Comparison of ENCODE assay signal across 8 mouse cellular contexts in genomic region chr10:53595744-53596676, GRCm38 (mm10). TPM values are rescaled to one million over a fixed set of nuclear protein-coding genes. Genes with fewer than 3 reads are reported as not detected.
A peak's percentile ranks its signal among the peaks of the same experiment; 100 is the strongest.
DNase-seq lines count a peak whose midpoint lies in the region; ATAC-seq and TF ChIP-seq lines count a peak whose summit lies in the region.

No protein-coding gene starts in this region.

- DNase-seq in lung, embryonic 14.5 days, result peak; percentile 50
- no peak for DNase-seq in lung, postnatal 14 days
- peak; percentile 65 for DNase-seq in NIH3T3 (ENCODE audit: low read depth)
- peak; percentile 28 for DNase-seq in embryo, embryonic 11 days
- DNase-seq in liver, postnatal 0 days, result no peak
- DNase-seq in stomach, postnatal 0 days (ENCODE audit: low spot score), result no peak
- no peak for DNase-seq in spleen, adult 12 weeks (ENCODE audit: low spot score)

- peak overlapping the region; percentile 71 for H3K9ac ChIP-seq in lung, embryonic 14.5 days
- peak overlapping the region; percentile 56 for H3K9ac ChIP-seq in liver, postnatal 0 days (replicated peaks)
- H3K9ac ChIP-seq in stomach, postnatal 0 days (ENCODE audit: low read length), result peak overlapping the region; percentile 80

- H3K4me1 ChIP-seq in lung, embryonic 14.5 days (ENCODE audit: insufficient read depth), result peaks cover 9% of the 10 kb centered on the region
- peaks cover 19% of the 10 kb centered on the region for H3K4me1 ChIP-seq in liver, postnatal 0 days (ENCODE audit: insufficient read depth)
- H3K4me1 ChIP-seq in stomach, postnatal 0 days (replicated peaks; ENCODE audit: control insufficient read depth, insufficient read depth), result peaks cover 5% of the 10 kb centered on the region; the same call in 1 of the 2 replicates

- H3K36me3 ChIP-seq in lung, embryonic 14.5 days (ENCODE audit: insufficient read depth), result peaks cover 19% of the 10 kb centered on the region
- H3K36me3 ChIP-seq in liver, postnatal 0 days (replicated peaks; ENCODE audit: insufficient read depth, low read length), result no peaks in the 10 kb centered on the region; the same call in 1 of the 2 replicates
- H3K36me3 ChIP-seq in stomach, postnatal 0 days (ENCODE audit: control insufficient read depth, insufficient read depth, low read length), result no peaks in the 10 kb centered on the region

- 0 out of 2 replicates have a peak, but pooled peaks have one; percentile 26 for TF ChIP-seq EP300 in liver, postnatal 0 days (IDR thresholded peaks at IDR 0.05; ENCODE audit: low read depth)
- TF ChIP-seq EP300 in stomach, postnatal 0 days (optimal IDR thresholded peaks at IDR 0.05), result peak; percentile 83

- peak overlapping the region; percentile 98 for H3K27ac ChIP-seq in lung, embryonic 14.5 days (ENCODE audit: low read depth)
- peak overlapping the region; percentile 75 for H3K27ac ChIP-seq in liver, postnatal 0 days (ENCODE audit: low read depth)
- H3K27ac ChIP-seq in stomach, postnatal 0 days (replicated peaks), result peak overlapping the region; percentile 97

- no peaks in the 10 kb centered on the region for H3K9me3 ChIP-seq in lung, embryonic 14.5 days (ENCODE audit: low read depth, low read length)
- H3K9me3 ChIP-seq in liver, postnatal 0 days (ENCODE audit: low read length), result no peaks in the 10 kb centered on the region
- no peaks in the 10 kb centered on the region for H3K9me3 ChIP-seq in stomach, postnatal 0 days (ENCODE audit: control insufficient read depth, low read length)

- peak overlapping the region; percentile 92 for H3K4me3 ChIP-seq in lung, embryonic 14.5 days (ENCODE audit: low read depth, low read length)
- peak overlapping the region; percentile 78 for H3K4me3 ChIP-seq in liver, postnatal 0 days (ENCODE audit: low read depth, low read length)
- peak overlapping the region; percentile 55 for H3K4me3 ChIP-seq in stomach, postnatal 0 days (ENCODE audit: low read depth, low read length)

- no peak for TF ChIP-seq CTCF in lung, embryonic 14.5 days (IDR thresholded peaks at IDR 0.05; ENCODE audit: low read depth)
- no peak for TF ChIP-seq CTCF in liver, postnatal 0 days (IDR thresholded peaks at IDR 0.05; ENCODE audit: low read depth)
- no peak for TF ChIP-seq CTCF in stomach, postnatal 0 days (IDR thresholded peaks at IDR 0.05; ENCODE audit: low read depth)

- WGBS in lung, embryonic 14.5 days, result 3% methylated on average over 26 of the region's 27 CpGs
- 5% methylated on average over 27 of the region's 27 CpGs for WGBS in liver, postnatal 0 days (ENCODE audit: insufficient replicate concordance)
- 3% methylated on average over 25 of the region's 27 CpGs for WGBS in stomach, postnatal 0 days

- peak; percentile 94 for ATAC-seq in lung, embryonic 14.5 days (ENCODE audit: insufficient read depth)
- peak; percentile 63 to 70 for ATAC-seq in hematopoietic stem cell, adult 5-6 weeks (replicated peaks in 1 of 2; ENCODE audit: insufficient read depth in 1 of 2, low FRiP score in 2 of 2, low TSS enrichment in 1 of 2, low read depth in 1 of 2, poor library complexity in 2 of 2, severe bottlenecking in 2 of 2)
- no peak for ATAC-seq in liver, postnatal 0 days
- ATAC-seq in stomach, postnatal 0 days (ENCODE audit: low FRiP score, low TSS enrichment), result no peak; the same call in none of the 2 replicates

- peak overlapping the region; percentile 79 for H3K4me2 ChIP-seq in lung, embryonic 14.5 days
- H3K4me2 ChIP-seq in liver, postnatal 0 days (ENCODE audit: low read depth, low read length), result peak overlapping the region; percentile 86
- peak overlapping the region; percentile 67 for H3K4me2 ChIP-seq in stomach, postnatal 0 days (replicated peaks; ENCODE audit: low read depth)

- H3K27me3 ChIP-seq in lung, embryonic 14.5 days (ENCODE audit: insufficient read depth, low read length), result no peaks in the 10 kb centered on the region
- no peaks in the 10 kb centered on the region for H3K27me3 ChIP-seq in liver, postnatal 0 days (ENCODE audit: insufficient read depth, low read length)
- no peaks in the 10 kb centered on the region for H3K27me3 ChIP-seq in stomach, postnatal 0 days (ENCODE audit: control insufficient read depth, insufficient read depth, low read length)

RNA-seq across cellular contexts. Expression of gene Asf1a, which starts 0.5 kb away (rescaled TPM):
- 139 and 140 TPM in 2 replicates for polyA plus RNA-seq in lung, embryonic 14.5 days (2014; fragmentation: Nextera tagmentation; extraction: Ambion mirVana)
- 71.5 and 99.9 TPM in 2 replicates for total RNA-seq in hematopoietic stem cell, adult 5-6 weeks (2017)
- polyA plus RNA-seq in liver, postnatal 0 days (2015; fragmentation: Nextera tagmentation; extraction: Ambion mirVana), result 49.7 and 51.8 TPM in 2 replicates
- polyA plus RNA-seq in stomach, postnatal 0 days (2015; fragmentation: Nextera tagmentation; extraction: Ambion mirVana), result 69.2 and 70.3 TPM in 2 replicates

RNA-seq across cellular contexts. Expression of gene Mcm9, which starts 34.2 kb away (rescaled TPM):
- 13.5 and 15.7 TPM in 2 replicates for polyA plus RNA-seq in lung, embryonic 14.5 days (2014; fragmentation: Nextera tagmentation; extraction: Ambion mirVana)
- 25.4 and 54.6 TPM in 2 replicates for total RNA-seq in hematopoietic stem cell, adult 5-6 weeks (2017)
- polyA plus RNA-seq in liver, postnatal 0 days (2015; fragmentation: Nextera tagmentation; extraction: Ambion mirVana), result 2.7 and 3.0 TPM in 2 replicates
- 5.0 and 5.1 TPM in 2 replicates for polyA plus RNA-seq in stomach, postnatal 0 days (2015; fragmentation: Nextera tagmentation; extraction: Ambion mirVana)

Comparison
In these comparisons a context has a peak if more than half of its experiments do, and no peak if none do; other contexts are left out.
1. DNase-seq: peak in lung, embryonic 14.5 days (single experiment), NIH3T3 (single experiment) and embryo, embryonic 11 days (single experiment); none in lung, postnatal 14 days (single experiment), liver, postnatal 0 days (single experiment), stomach, postnatal 0 days (single experiment) and spleen, adult 12 weeks (single experiment).
2. ATAC-seq: peak in lung, embryonic 14.5 days (single experiment) and hematopoietic stem cell, adult 5-6 weeks (2 of 2); none in liver, postnatal 0 days (single experiment) and stomach, postnatal 0 days (single experiment).
3. Peak in every context shown above with its lines, with median percentiles within 50 percentile points of each other: H3K27ac ChIP-seq, H3K4me2 ChIP-seq, H3K4me3 ChIP-seq and H3K9ac ChIP-seq.